Mouse (Mus musculus): Measurements from ENCODE around the gene Tmem267.

DNA sequence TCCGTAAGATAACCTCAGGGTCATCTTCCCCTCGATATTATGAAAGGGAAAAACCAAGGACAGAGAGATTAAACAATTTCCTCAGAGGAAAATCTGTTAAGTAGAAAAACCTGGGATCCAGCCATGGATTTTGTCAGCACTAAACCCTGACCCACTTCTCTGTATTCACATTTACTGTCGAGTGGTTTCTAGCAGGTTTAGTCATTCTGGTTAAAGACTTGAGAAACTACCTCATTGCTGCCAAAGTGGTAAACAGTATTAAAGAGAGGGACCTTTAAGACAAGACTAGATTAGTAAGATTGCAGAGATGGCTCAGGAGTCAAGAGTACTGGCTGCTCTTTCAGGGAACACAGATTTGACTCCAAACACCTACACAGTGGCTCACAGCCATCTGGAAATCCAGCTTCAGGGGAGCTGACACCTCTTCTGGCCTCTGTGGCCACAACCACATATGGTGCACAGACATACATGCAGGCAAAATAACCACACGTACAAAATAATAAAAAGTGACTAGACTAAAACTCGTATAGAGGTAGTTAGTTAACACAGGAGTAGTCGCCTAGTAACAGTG, 169.1 kb downstream of the Tmem267 start:
- no peak for TF ChIP-seq CTCF (conservative IDR thresholded peaks at IDR 0.05; ENCODE audit: insufficient read depth, insufficient read length, low read depth, low read length)
- TF ChIP-seq POLR2A (IDR thresholded peaks at IDR 0.05; ENCODE audit: low read depth, low read length): no peak
